Mouse (Mus musculus) erythroid progenitor cell, adult 5-6 weeks (primary cell): ENCODE measurements around the gene Prpf18. TPM values are rescaled to one million over a fixed set of nuclear protein-coding genes. Genes with fewer than 3 reads are reported as not detected.
A peak's percentile ranks its signal among the peaks of the same experiment; 100 is the strongest.
"Not testable (repeated sequence)": the region's sequence is repeated elsewhere in the genome, so short reads cannot be mapped to it uniquely, and the experiment has no call there.

Source experiments
- ATAC-seq: replicated peaks from 2 replicates; pipeline ENCODE4 v1.8.0; 2016; ENCODE audit warnings: moderate number of reproducible peaks, mild to moderate bottlenecking, moderate TSS enrichment, inconsistent platforms; ENCODE audit not compliant: poor library complexity, low FRiP score, severe bottlenecking
- total RNA-seq, 2 experiments: library from RNA; stranded (forward) in 1 of 2; stranded (reverse) in 1 of 2; fragments of 150-400 nt in 1 of 2; fragments of 186-747, 209-891 nt in 1 of 2; gene quantifications; 2 replicates each; pipeline versions ENCODE4 v1.2.3 to v1.2.4; 2015 to 2017; ENCODE audit warnings: low replicate concordance in 2 of 2

Gene Prpf18
- total RNA-seq, 2 experiments from 2014 or later = 43.2 to 122 TPM

- ATAC-seq = no peak
Measured at GRCm38 (mm10) chr2:4616995-4617394, 34.9 kb downstream of the Prpf18 start.

GRCm38 (mm10) chr2:4615014-4615546 is 36.8 kb downstream of the Prpf18 start:
- ATAC-seq = no peak

GRCm38 (mm10) chr2:4614276-4614929 is 37.5 kb downstream of the Prpf18 start:
- ATAC-seq = not testable (repeated sequence)

GRCm38 (mm10) chr2:4611704-4612103 is 40.2 kb downstream of the Prpf18 start:
- ATAC-seq = no peak

- no peak for ATAC-seq
Measured at GRCm38 (mm10) chr2:4611295-4611694, 40.6 kb downstream of the Prpf18 start.

DNA sequence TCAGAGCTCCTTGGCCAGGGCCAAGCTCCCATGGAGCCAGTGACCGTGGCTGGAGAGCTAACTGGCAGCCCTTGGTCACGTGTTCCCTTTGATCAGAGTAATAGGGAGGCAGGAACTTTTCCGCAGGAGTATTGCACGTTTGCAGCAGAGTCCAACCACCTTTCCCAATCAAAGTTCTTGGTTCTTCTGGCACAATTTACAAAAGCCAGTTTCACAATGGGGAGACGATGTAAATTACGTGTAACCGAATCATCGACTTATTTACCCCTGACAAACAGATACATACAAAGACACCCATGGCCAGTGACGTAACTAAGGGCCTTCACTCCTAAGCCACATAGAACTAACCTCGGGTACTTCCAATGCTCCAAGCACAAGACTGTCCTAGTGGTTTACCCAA is 42.5 kb downstream of the Prpf18 start:
- no peak for ATAC-seq

GRCm38 (mm10) chr2:4608253-4608652 is 43.7 kb downstream of the Prpf18 start:
- no peak for ATAC-seq

DNA sequence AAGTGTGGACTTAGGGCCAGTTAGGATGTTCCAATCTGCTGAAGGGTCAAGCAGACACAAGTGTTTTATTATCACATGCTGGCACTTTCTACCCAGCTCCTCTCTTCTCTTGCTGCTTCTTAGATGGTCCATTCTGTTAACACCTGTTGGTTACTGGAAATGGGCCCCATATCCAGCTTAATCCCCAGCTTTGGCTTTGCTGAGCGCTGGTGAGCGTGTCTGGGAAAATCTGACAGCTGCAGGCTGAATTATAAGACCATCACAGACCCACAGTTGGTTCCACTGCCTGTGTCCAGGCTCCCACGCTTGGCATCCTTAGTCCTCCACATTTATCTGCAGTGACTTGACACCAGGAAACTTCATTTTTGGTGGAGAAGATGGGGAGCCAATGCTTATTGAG is 45.4 kb downstream of the Prpf18 start:
- no peak for ATAC-seq

- ATAC-seq = no peak
Measured at GRCm38 (mm10) chr2:4603361-4603945, 48.5 kb downstream of the Prpf18 start.

DNA sequence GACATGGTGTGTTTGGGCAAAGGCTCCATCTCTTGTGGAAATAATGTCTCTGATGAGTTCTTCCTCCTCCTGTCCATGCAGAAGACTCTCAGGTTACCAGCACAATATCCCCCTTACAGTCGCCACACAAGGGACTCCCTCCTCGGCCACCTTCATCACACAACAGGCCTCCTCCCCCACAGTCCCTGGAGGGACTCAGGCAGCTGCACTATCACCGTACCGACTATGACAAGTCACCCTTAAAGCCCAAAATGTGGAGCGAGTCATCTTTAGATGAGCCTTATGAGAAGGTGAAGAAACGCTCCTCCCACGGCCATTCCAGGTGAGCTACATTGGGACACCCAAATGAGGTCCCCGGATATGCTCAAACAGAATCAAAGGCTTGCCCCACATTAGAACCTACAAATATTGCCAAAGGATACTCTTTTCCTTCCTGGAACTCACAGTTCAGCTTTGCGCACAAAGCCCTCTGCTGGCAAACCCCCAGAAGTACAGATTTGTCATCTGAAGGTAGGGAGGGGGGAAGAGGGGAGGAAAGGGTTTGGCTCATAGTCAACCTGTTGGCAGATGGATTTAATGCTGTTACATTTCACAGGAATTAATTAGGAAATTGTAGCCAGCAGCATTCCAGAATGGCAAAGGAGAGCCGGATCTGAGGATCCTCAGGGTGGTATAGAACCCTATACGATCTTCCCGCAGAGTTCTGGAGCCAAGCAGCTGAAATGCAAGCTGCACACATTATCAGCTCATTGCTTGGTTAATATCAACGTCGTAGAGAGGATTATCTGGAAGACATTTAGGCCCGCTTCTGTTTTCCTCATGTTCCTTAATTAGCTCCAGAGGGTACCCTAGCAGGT is 50.7 kb downstream of the Prpf18 start:
- peak; percentile 44 for ATAC-seq

DNA sequence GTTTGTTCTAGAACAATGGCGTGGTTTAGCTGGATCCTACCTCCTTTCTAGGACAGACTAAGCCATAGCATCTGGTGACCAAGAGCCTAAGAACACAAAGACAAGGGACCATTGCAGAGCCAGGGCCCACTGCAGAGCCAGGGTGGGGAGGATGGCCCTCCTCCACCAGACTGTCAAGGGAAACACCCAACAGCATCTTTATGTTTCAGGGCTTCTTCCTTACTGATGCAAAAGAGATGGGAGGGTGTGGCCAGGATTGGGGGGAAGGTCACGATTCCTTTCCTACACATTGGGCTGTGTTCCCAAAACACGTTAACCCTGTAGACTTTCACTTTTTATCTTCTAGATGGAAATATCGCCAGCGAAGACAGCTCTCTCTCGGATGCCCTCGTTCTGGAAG is 54.9 kb downstream of the Prpf18 start:
- no peak for ATAC-seq

- ATAC-seq = no peak
Measured at GRCm38 (mm10) chr2:4593878-4594387, 58.0 kb downstream of the Prpf18 start.

- ATAC-seq = peak; percentile 81
Measured at GRCm38 (mm10) chr2:4593433-4593832, 58.5 kb downstream of the Prpf18 start.

DNA sequence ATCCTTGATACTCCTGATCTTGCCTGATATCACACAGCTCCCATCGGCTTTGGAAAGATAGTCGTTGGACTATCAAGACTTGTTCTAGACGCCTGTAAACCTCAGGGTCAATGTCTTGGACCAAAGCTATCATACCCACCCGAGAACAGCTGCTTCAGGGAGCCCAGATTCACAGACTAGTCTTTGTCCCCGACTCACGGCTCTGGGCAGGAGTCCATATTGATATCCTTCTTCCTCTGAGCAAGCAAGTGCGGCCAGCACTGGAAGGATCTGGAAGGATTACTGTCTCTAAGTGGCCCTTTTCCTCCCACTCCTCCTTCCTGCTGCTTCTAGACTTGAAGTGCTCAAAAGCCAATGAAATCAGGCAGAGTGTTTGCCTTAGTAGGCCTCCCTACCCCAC is 59.2 kb downstream of the Prpf18 start:
- ATAC-seq = no peak

GRCm38 (mm10) chr2:4591647-4592046 is 60.3 kb downstream of the Prpf18 start:
- no peak for ATAC-seq

DNA sequence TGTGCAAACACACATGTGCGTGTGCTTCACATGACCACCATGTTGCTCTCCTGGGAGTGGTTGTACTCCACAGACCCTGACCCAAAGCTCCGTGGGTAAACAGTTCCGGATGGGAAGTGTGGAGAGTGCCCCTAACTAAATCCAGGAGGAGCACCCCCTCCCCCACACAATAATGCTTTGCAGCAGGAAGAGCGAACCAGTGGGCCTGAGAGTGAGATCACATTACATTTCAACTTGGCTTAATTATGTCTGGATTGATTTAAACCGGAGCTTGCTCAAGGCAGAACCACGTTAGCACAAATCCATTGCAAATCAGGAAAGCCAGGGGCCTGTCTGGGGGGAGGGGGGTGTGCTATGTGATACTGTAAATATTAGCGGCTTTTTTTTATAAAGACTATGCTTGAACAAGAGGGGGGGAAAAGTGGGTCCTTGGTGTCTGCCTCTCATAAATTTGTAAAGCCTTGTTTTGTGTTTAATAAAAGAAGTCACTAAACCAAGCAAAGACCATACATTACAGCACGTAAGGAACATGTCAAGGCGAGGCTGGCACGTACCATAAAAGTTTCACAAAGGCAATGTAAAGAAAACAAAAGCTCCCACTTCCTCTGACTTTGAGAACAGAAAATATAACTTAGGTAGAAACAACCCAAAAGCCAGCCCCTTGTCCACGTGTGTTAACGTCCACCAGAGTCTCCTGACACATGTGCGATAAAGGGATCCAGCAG is 64.1 kb downstream of the Prpf18 start:
- no peak for ATAC-seq

GRCm38 (mm10) chr2:4586245-4586644 is 65.7 kb downstream of the Prpf18 start:
- no peak for ATAC-seq

- no peak for ATAC-seq
Measured at GRCm38 (mm10) chr2:4584252-4584651, 67.7 kb downstream of the Prpf18 start.

DNA sequence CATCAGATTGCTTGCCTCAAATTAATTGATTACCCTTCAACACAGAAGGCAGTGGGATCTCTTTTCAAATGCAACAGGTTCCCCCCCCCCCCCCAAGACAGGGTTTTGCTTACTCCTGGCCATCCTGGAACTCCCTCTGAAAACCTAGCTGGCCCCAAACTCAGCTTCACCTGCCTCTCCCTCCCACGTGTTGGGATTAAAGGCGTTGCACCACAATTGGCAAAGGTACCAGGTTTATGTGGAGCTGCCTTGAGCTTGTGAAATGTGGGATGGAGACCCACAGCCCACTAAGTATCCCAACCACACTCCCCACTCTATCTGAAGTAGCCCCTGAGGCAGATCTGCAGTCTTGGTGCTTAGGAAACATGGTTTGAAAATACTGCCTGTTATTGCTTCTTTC is 69.0 kb downstream of the Prpf18 start:
- no peak for ATAC-seq

DNA sequence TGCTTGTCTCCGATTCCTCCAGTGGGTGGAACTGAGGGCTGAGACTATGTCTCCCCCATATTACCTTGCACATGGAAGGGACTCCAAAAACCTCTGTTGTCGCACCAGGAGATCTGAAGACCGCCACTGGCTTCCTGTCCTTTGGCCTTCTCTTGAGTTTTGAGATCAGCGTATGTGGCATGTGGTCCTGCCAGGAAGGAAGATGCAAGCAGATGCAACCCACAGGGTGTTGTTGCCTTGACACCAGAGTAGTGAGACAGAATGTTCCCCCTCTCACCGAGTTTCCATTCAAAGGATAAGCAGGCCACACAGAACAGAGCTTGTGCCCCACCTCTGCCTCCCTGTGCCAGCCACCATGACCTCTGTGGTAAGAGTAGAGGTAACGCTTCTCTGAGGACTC is 71.2 kb downstream of the Prpf18 start:
- no peak for ATAC-seq
